Comparison of ENCODE assay signal across 22 mouse cellular contexts in the genomic region with DNA sequence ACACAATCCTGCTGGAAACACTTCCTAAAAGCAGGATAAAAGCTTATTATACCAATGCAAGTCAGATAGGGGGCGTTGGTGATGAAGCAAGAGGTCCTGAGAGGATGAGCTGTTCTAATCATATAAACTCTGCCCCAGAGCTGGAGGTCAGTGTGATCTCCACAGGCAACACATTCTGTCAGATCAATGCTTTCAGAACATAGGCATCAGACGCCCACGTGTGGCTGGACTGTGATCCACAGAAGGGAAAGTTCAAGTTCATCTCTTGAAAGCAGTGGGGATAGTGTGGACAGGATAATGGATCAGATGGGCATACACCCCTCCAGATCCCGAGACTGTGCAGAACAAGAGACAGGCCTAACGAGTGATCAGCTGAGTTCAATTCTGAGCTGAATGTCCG. TPM values are rescaled to one million over a fixed set of nuclear protein-coding genes. Genes with fewer than 3 reads are reported as not detected.
DNase-seq lines count a peak whose midpoint lies in the region; ATAC-seq and TF ChIP-seq lines count a peak whose summit lies in the region.
"Had no signal": no experiment of that assay in that cellular context is flagged by ENCODE, and none has a peak within 500 bp of the region (broad histone marks: within the 10 kb centered on the region; RNA-seq: fewer than 3 reads in every experiment).

No protein-coding gene starts in this region.

- TF ChIP-seq CTCF in forebrain, postnatal 0 days (IDR thresholded peaks at IDR 0.05; ENCODE audit: low read depth): peak; percentile 15; the same call in 1 of the 2 replicates
- peak; percentile 48 for TF ChIP-seq CTCF in hindbrain, postnatal 0 days (IDR thresholded peaks at IDR 0.05; ENCODE audit: low read depth)
- TF ChIP-seq CTCF in liver, postnatal 0 days (IDR thresholded peaks at IDR 0.05; ENCODE audit: low read depth): peak; percentile 38
- TF ChIP-seq CTCF in CH12.LX (conservative IDR thresholded peaks at IDR 0.05 in 1 of 2, IDR thresholded peaks at IDR 0.05 in 1 of 2; ENCODE audit: low read depth in 2 of 2, low read length in 2 of 2): 0 out of 4 replicates have a peak, but pooled peaks of 1 of the 2 experiments have one; percentile 24

- H3K4me3 ChIP-seq in forebrain, postnatal 0 days (ENCODE audit: low read depth, low read length): no peak overlapping the region
- H3K4me3 ChIP-seq in forebrain, embryonic 12.5 days (replicated peaks): no peak overlapping the region
- no peak overlapping the region for H3K4me3 ChIP-seq in hindbrain, postnatal 0 days (ENCODE audit: low read length)
- no peak overlapping the region for H3K4me3 ChIP-seq in hindbrain, embryonic 11.5 days (ENCODE audit: low read depth, low read length)
- H3K4me3 ChIP-seq in liver, postnatal 0 days (ENCODE audit: low read depth, low read length): no peak overlapping the region
- H3K4me3 ChIP-seq in liver, embryonic 11.5 days (ENCODE audit: low read depth, low read length): no peak overlapping the region
- no peak overlapping the region for H3K4me3 ChIP-seq in CH12.LX (replicated peaks in 1 of 3; ENCODE audit: low read depth in 2 of 3, low read length in 2 of 3, poor library complexity in 1 of 3)
- H3K4me3 ChIP-seq: embryonic facial prominence, embryonic 13.5 days; heart, embryonic 15.5 days; hindbrain, embryonic 12.5 days had no signal

- H3K9me3 ChIP-seq in forebrain, postnatal 0 days (ENCODE audit: low read length): no peaks in the 10 kb centered on the region
- no peaks in the 10 kb centered on the region for H3K9me3 ChIP-seq in forebrain, embryonic 12.5 days
- no peaks in the 10 kb centered on the region for H3K9me3 ChIP-seq in hindbrain, postnatal 0 days (ENCODE audit: low read length)
- no peaks in the 10 kb centered on the region for H3K9me3 ChIP-seq in hindbrain, embryonic 11.5 days (ENCODE audit: control insufficient read depth, low read length)
- no peaks in the 10 kb centered on the region for H3K9me3 ChIP-seq in liver, postnatal 0 days (ENCODE audit: low read length)
- H3K9me3 ChIP-seq in liver, embryonic 11.5 days (ENCODE audit: control insufficient read depth, low read length): no peaks in the 10 kb centered on the region
- no peaks in the 10 kb centered on the region for H3K9me3 ChIP-seq in CH12.LX (replicated peaks; ENCODE audit: low read length)
- H3K9me3 ChIP-seq: embryonic facial prominence, embryonic 13.5 days; heart, embryonic 15.5 days; hindbrain, embryonic 12.5 days had no signal

- no peak overlapping the region for H3K27ac ChIP-seq in forebrain, postnatal 0 days (ENCODE audit: low read depth, low read length)
- H3K27ac ChIP-seq in forebrain, embryonic 12.5 days: no peak overlapping the region
- H3K27ac ChIP-seq in hindbrain, postnatal 0 days: no peak overlapping the region
- no peak overlapping the region for H3K27ac ChIP-seq in hindbrain, embryonic 11.5 days (ENCODE audit: low read depth, low read length)
- H3K27ac ChIP-seq in liver, postnatal 0 days (ENCODE audit: low read depth): no peak overlapping the region
- no peak overlapping the region for H3K27ac ChIP-seq in liver, embryonic 11.5 days (ENCODE audit: low read depth, low read length)
- H3K27ac ChIP-seq in CH12.LX (ENCODE audit: insufficient read depth, low read depth): no peak overlapping the region
- H3K27ac ChIP-seq: embryonic facial prominence, embryonic 13.5 days; heart, embryonic 15.5 days; hindbrain, embryonic 12.5 days had no signal

- H3K36me3 ChIP-seq in forebrain, postnatal 0 days (ENCODE audit: insufficient read depth): no peaks in the 10 kb centered on the region
- H3K36me3 ChIP-seq in forebrain, embryonic 12.5 days (replicated peaks): no peaks in the 10 kb centered on the region
- H3K36me3 ChIP-seq in hindbrain, postnatal 0 days (ENCODE audit: insufficient read depth, low read length): no peaks in the 10 kb centered on the region
- H3K36me3 ChIP-seq in hindbrain, embryonic 11.5 days (ENCODE audit: control insufficient read depth, insufficient read depth, low read length): no peaks in the 10 kb centered on the region
- H3K36me3 ChIP-seq in liver, postnatal 0 days (replicated peaks; ENCODE audit: insufficient read depth, low read length): no peaks in the 10 kb centered on the region
- H3K36me3 ChIP-seq in liver, embryonic 11.5 days (ENCODE audit: control insufficient read depth, insufficient read depth, low read length): no peaks in the 10 kb centered on the region
- H3K36me3 ChIP-seq in CH12.LX (replicated peaks in 1 of 2; ENCODE audit: control insufficient read depth in 1 of 2, insufficient read depth in 1 of 2, low read length in 1 of 2): no peaks in the 10 kb centered on the region
- H3K36me3 ChIP-seq: embryonic facial prominence, embryonic 13.5 days; heart, embryonic 15.5 days; hindbrain, embryonic 12.5 days had no signal

- H3K4me1 ChIP-seq in forebrain, postnatal 0 days (ENCODE audit: insufficient read depth): 0 out of 2 replicates have a peak, but pooled peaks cover 10% of the 10 kb centered on the region
- H3K4me1 ChIP-seq in forebrain, embryonic 12.5 days: peaks cover 10% of the 10 kb centered on the region
- H3K4me1 ChIP-seq in hindbrain, postnatal 0 days (ENCODE audit: insufficient read depth, low read length): peaks cover 9% of the 10 kb centered on the region
- 0 out of 2 replicates have a peak, but pooled peaks cover 6% of the 10 kb centered on the region for H3K4me1 ChIP-seq in hindbrain, embryonic 11.5 days (replicated peaks; ENCODE audit: control insufficient read depth, insufficient read depth, low read length)
- H3K4me1 ChIP-seq in liver, postnatal 0 days (ENCODE audit: insufficient read depth): no peaks in the 10 kb centered on the region
- no peaks in the 10 kb centered on the region; the same call in 1 of the 2 replicates for H3K4me1 ChIP-seq in liver, embryonic 11.5 days (replicated peaks; ENCODE audit: control insufficient read depth, insufficient read depth, low read length)
- H3K4me1 ChIP-seq in CH12.LX (ENCODE audit: control insufficient read depth in 1 of 2, insufficient read depth in 2 of 2): peaks cover 4 to 13% of the 10 kb centered on the region in 2 experiments

- no peak for TF ChIP-seq POLR2A in CH12.LX (IDR thresholded peaks at IDR 0.05; ENCODE audit: low read depth, low read length)

- no peak for TF ChIP-seq EP300 in liver, postnatal 0 days (IDR thresholded peaks at IDR 0.05; ENCODE audit: low read depth)
- no peak for TF ChIP-seq EP300 in CH12.LX (IDR thresholded peaks at IDR 0.05; ENCODE audit: low read length)

- H3K9ac ChIP-seq in forebrain, postnatal 0 days: no peak overlapping the region
- no peak overlapping the region for H3K9ac ChIP-seq in forebrain, embryonic 12.5 days
- no peak overlapping the region for H3K9ac ChIP-seq in hindbrain, postnatal 0 days (replicated peaks; ENCODE audit: low read length)
- H3K9ac ChIP-seq in hindbrain, embryonic 11.5 days (ENCODE audit: low read depth, low read length): no peak overlapping the region
- H3K9ac ChIP-seq in liver, postnatal 0 days (replicated peaks): no peak overlapping the region
- H3K9ac ChIP-seq in liver, embryonic 11.5 days (ENCODE audit: low read depth, low read length): no peak overlapping the region
- H3K9ac ChIP-seq in CH12.LX (ENCODE audit: insufficient read depth, low read depth): no peak overlapping the region
- H3K9ac ChIP-seq: embryonic facial prominence, embryonic 13.5 days; heart, embryonic 15.5 days; hindbrain, embryonic 12.5 days had no signal

- WGBS in forebrain, postnatal 0 days: 54% methylated on average over 6 of the region's 6 CpGs
- WGBS in forebrain, embryonic 12.5 days: 61% methylated on average over 6 of the region's 6 CpGs
- 65% methylated on average over 6 of the region's 6 CpGs for WGBS in hindbrain, postnatal 0 days
- 65% methylated on average over 6 of the region's 6 CpGs for WGBS in hindbrain, embryonic 11.5 days
- WGBS in liver, postnatal 0 days (ENCODE audit: insufficient replicate concordance): 47% methylated on average over 6 of the region's 6 CpGs
- WGBS in liver, embryonic 11.5 days: 63% methylated on average over 6 of the region's 6 CpGs

- H3K79me2 ChIP-seq in CH12.LX (replicated peaks; ENCODE audit: control insufficient read depth, extremely low read depth, insufficient read depth, poor library complexity, severe bottlenecking): no peaks in the 10 kb centered on the region

- dilution Hi-C loops in CH12.LX (cut with MboI; ENCODE audit: extremely low pct_ligation_motif_present, extremely low pct_unique_long_range_greater_than_20kb, low sequenced_read_pairs): no loop called here

- no peak overlapping the region for H3K4me2 ChIP-seq in forebrain, postnatal 0 days (ENCODE audit: low read depth)
- H3K4me2 ChIP-seq in forebrain, embryonic 12.5 days: no peak overlapping the region
- no peak overlapping the region for H3K4me2 ChIP-seq in hindbrain, postnatal 0 days (ENCODE audit: low read depth, low read length)
- H3K4me2 ChIP-seq in hindbrain, embryonic 11.5 days (replicated peaks; ENCODE audit: low read depth, low read length): no peak overlapping the region
- H3K4me2 ChIP-seq in liver, postnatal 0 days (ENCODE audit: low read depth, low read length): no peak overlapping the region
- no peak overlapping the region for H3K4me2 ChIP-seq in liver, embryonic 11.5 days
- no peak overlapping the region for H3K4me2 ChIP-seq in CH12.LX (ENCODE audit: insufficient read depth, low read depth, poor library complexity, severe bottlenecking)
- H3K4me2 ChIP-seq: embryonic facial prominence, embryonic 13.5 days; heart, embryonic 11.5 days; heart, embryonic 15.5 days; hindbrain, embryonic 12.5 days had no signal

- DNase-seq in forebrain, postnatal 0 days: no peak
- DNase-seq in hindbrain, postnatal 0 days (ENCODE audit: low spot score): no peak
- no peak for DNase-seq in hindbrain, embryonic 11.5 days (ENCODE audit: low spot score)
- no peak for DNase-seq in liver, postnatal 0 days
- DNase-seq in liver, embryonic 11.5 days (ENCODE audit: low spot score): no peak
- DNase-seq in CH12.LX (ENCODE audit: extremely low read depth): no peak
- no peak for DNase-seq in gastrocnemius, adult 8-10 months (ENCODE audit: low spot score in 2 of 2)
- DNase-seq: adrenal gland, postnatal 14 days; cerebellum, adult 11-12 months; cerebellum, adult 9-10 months; cerebellum, postnatal 36 days; gastrocnemius, postnatal 14 days; heart, postnatal 36 days had no signal

- in situ Hi-C loops in CH12.LX (cut with MboI; ENCODE audit: low pct_ligation_motif_present, low pct_unique_long_range_greater_than_20kb, low sequenced_read_pairs): no loop called here

- peak; percentile 28 for TF ChIP-seq RAD21 in CH12.LX (IDR thresholded peaks at IDR 0.05; ENCODE audit: low read depth, low read length)

- ATAC-seq in forebrain, postnatal 0 days: no peak
- ATAC-seq in forebrain, embryonic 12.5 days (ENCODE audit: low FRiP score): no peak
- no peak for ATAC-seq in hindbrain, postnatal 0 days
- ATAC-seq in hindbrain, embryonic 11.5 days (ENCODE audit: low FRiP score): no peak
- no peak for ATAC-seq in liver, postnatal 0 days
- no peak for ATAC-seq in liver, embryonic 11.5 days (replicated peaks; ENCODE audit: low FRiP score)
- ATAC-seq: activated CD4-positive, CD25-positive, alpha-beta regulatory T cell, adult 4 months; forebrain, embryonic 14.5 days; hindbrain, embryonic 16.5 days; Patski had no signal

- H3K27me3 ChIP-seq in forebrain, postnatal 0 days (ENCODE audit: insufficient read depth, low read length): no peaks in the 10 kb centered on the region
- H3K27me3 ChIP-seq in forebrain, embryonic 12.5 days: no peaks in the 10 kb centered on the region
- H3K27me3 ChIP-seq in hindbrain, postnatal 0 days (ENCODE audit: insufficient read depth, low read length): no peaks in the 10 kb centered on the region
- H3K27me3 ChIP-seq in hindbrain, embryonic 11.5 days (ENCODE audit: control insufficient read depth, insufficient read depth, low read length): no peaks in the 10 kb centered on the region
- H3K27me3 ChIP-seq in liver, postnatal 0 days (ENCODE audit: insufficient read depth, low read length): no peaks in the 10 kb centered on the region
- no peaks in the 10 kb centered on the region; the same call in 1 of the 2 replicates for H3K27me3 ChIP-seq in liver, embryonic 11.5 days (replicated peaks; ENCODE audit: control insufficient read depth, insufficient read depth, low read length)
- H3K27me3 ChIP-seq in CH12.LX (replicated peaks): no peaks in the 10 kb centered on the region
- H3K27me3 ChIP-seq: embryonic facial prominence, embryonic 13.5 days; heart, embryonic 15.5 days; hindbrain, embryonic 12.5 days had no signal

RNA-seq across cellular contexts. Expression of a gene that starts 4.2 kb away (rescaled TPM):
- total RNA-seq in forebrain, postnatal 0 days (2014; rRNA removed): 4.2 and 10.3 TPM in 2 replicates
- polyA plus RNA-seq in forebrain, postnatal 0 days (2015; fragmentation: Nextera tagmentation; extraction: Ambion mirVana): 2.8 and 2.9 TPM in 2 replicates
- polyA plus RNA-seq in forebrain, embryonic 12.5 days (2016; fragmentation: Nextera tagmentation; extraction: Ambion mirVana): 4.1 and 6.2 TPM in 2 replicates
- total RNA-seq in hindbrain, postnatal 0 days (2014; rRNA removed): 9.8 and 10.8 TPM in 2 replicates
- polyA plus RNA-seq in hindbrain, postnatal 0 days (2015; fragmentation: Nextera tagmentation; extraction: Ambion mirVana): 5.1 and 5.5 TPM in 2 replicates
- polyA plus RNA-seq in hindbrain, embryonic 11.5 days (2014; fragmentation: Nextera tagmentation; extraction: Ambion mirVana): 7.9 and 8.0 TPM in 2 replicates
- polyA plus RNA-seq in liver, postnatal 0 days (2015; fragmentation: Nextera tagmentation; extraction: Ambion mirVana): 1.9 and 2.4 TPM in 2 replicates
- polyA plus RNA-seq in liver, embryonic 11.5 days (2014; fragmentation: Nextera tagmentation; extraction: Ambion mirVana): 0.78 and 1.0 TPM in 2 replicates
- total RNA-seq in CH12.LX (2012; rRNA removed): not detected in 2 replicates
- 0.03 TPM in 1 of 2 replicates, not detected in the other for total RNA-seq in CH12.LX (2014; rRNA removed)
- polyA plus RNA-seq in CH12.LX (2012; ENCODE audit: insufficient read length, low read depth): not detected in 2 replicates
- total RNA-seq in gastrocnemius, adult 8-10 months (2022): 10 to 100 TPM in 2 of 4 experiments, 1 to 10 TPM in 2; 4.0 to 11.3 (median 7.7) TPM
- polyA plus RNA-seq: activated CD4-positive, CD25-positive, alpha-beta regulatory T cell, adult 4 months had no signal
